Mouse (Mus musculus) G1E-ER4 (cell line): ENCODE results near the gene Lsm2. TPM values are rescaled to one million over a fixed set of nuclear protein-coding genes. Genes with fewer than 3 reads are reported as not detected.
"Not testable (repeated sequence)": the region's sequence is repeated elsewhere in the genome, so short reads cannot be mapped to it uniquely, and the experiment has no call there.

ENCODE experiments used
- GATA1 ChIP-seq: IDR thresholded peaks from one replicate; pipeline ENCODE4 v1.8.0; 2012; ENCODE audit warnings: low read length, inconsistent platforms
- polyA plus RNA-seq: library from polyadenylated mRNA; stranded (reverse); fragments of >175 nt; gene quantifications from 2 replicates; pipeline ENCODE4 v1.2.3, GENCODE M21; 2012

The Lsm2 gene
- polyA plus RNA-seq, 1 experiment: 320 TPM

- no peak for TF ChIP-seq GATA1
These were observed 28.4 kb upstream of the Lsm2 start for GRCm38 (mm10) chr17:34953258-34953657.

- no peak for TF ChIP-seq GATA1
These were observed 27.8 kb upstream of the Lsm2 start for GRCm38 (mm10) chr17:34953904-34954303.

GRCm38 (mm10) chr17:34954831-34955230 is 26.8 kb upstream of the Lsm2 start:
- TF ChIP-seq GATA1: no peak

- no peak for TF ChIP-seq GATA1
These were observed 25.8 kb upstream of the Lsm2 start for GRCm38 (mm10) chr17:34955884-34956283.

- no peak for TF ChIP-seq GATA1
These were observed 25.3 kb upstream of the Lsm2 start for GRCm38 (mm10) chr17:34956340-34956739.

- not testable (repeated sequence) for TF ChIP-seq GATA1
These were observed 22.4 kb upstream of the Lsm2 start, which contains the start of gene Hspa1b for GRCm38 (mm10) chr17:34959130-34959778. Hspa1b (minus strand) TSS chr17:34959238.

- no peak for TF ChIP-seq GATA1
These were observed 21.7 kb upstream of the Lsm2 start for GRCm38 (mm10) chr17:34959881-34960515.

- no peak for TF ChIP-seq GATA1
These were observed 20.8 kb upstream of the Lsm2 start for GRCm38 (mm10) chr17:34960702-34961493.

GRCm38 (mm10) chr17:34962125-34962524 is 19.5 kb upstream of the Lsm2 start:
- no peak for TF ChIP-seq GATA1

GRCm38 (mm10) chr17:34962841-34963240 is 18.8 kb upstream of the Lsm2 start:
- TF ChIP-seq GATA1: no peak

GRCm38 (mm10) chr17:34964640-34965049 is 17.0 kb upstream of the Lsm2 start:
- no peak for TF ChIP-seq GATA1

GRCm38 (mm10) chr17:34965627-34966026 is 16.0 kb upstream of the Lsm2 start:
- TF ChIP-seq GATA1: no peak

- not testable (repeated sequence) for TF ChIP-seq GATA1
These were observed 11.8 kb upstream of the Lsm2 start, which contains the start of gene Gm20481 for GRCm38 (mm10) chr17:34969822-34970221. Gm20481 (plus strand) TSS chr17:34969912.

- not testable (repeated sequence) for TF ChIP-seq GATA1
These were observed 9.5 kb upstream of the Lsm2 start, which contains the start of the genes Hspa1a and Hspa1l for GRCm38 (mm10) chr17:34972069-34972749. Hspa1a (minus strand) TSS chr17:34972156. Hspa1l (plus strand) TSS chr17:34972703.

- TF ChIP-seq GATA1: no peak
These were observed 5.8 kb upstream of the Lsm2 start for GRCm38 (mm10) chr17:34975581-34976492.
